Mouse (Mus musculus): ENCODE results near the gene Atp8b5. TPM values are rescaled to one million over a fixed set of nuclear protein-coding genes. Genes with fewer than 3 reads are reported as not detected.

Gene Atp8b5
- polyA plus RNA-seq, 1 experiment from 2014 or later = 0.18 TPM

Other genes starting within 250 kb of the Atp8b5 start
- 20.3 and 23.2 TPM in 2 replicates for gene Pigo, start 241.3 kb upstream of the Atp8b5 start, polyA plus RNA-seq (2016; fragmentation: Nextera tagmentation; extraction: Ambion mirVana)
- gene Stoml2, start 235.4 kb upstream of the Atp8b5 start, polyA plus RNA-seq (2016; fragmentation: Nextera tagmentation; extraction: Ambion mirVana) = 404 and 440 TPM in 2 replicates
- gene Fam214b, start 220.9 kb upstream of the Atp8b5 start, polyA plus RNA-seq (2016; fragmentation: Nextera tagmentation; extraction: Ambion mirVana) = 22.6 and 34.4 TPM in 2 replicates
- 12.8 and 14.8 TPM in 2 replicates for gene Unc13b, start 208.2 kb upstream of the Atp8b5 start, polyA plus RNA-seq (2016; fragmentation: Nextera tagmentation; extraction: Ambion mirVana)
- 12.5 and 33.4 TPM in 2 replicates for gene Rusc2, start 114.8 kb downstream of the Atp8b5 start, polyA plus RNA-seq (2016; fragmentation: Nextera tagmentation; extraction: Ambion mirVana)
- gene Fam166b, start 162.0 kb downstream of the Atp8b5 start, polyA plus RNA-seq (2016; fragmentation: Nextera tagmentation; extraction: Ambion mirVana) = 0.47 TPM in 1 of 2 replicates, not detected in the other
- 7.1 and 8.3 TPM in 2 replicates for gene Tesk1, start 174.8 kb downstream of the Atp8b5 start, polyA plus RNA-seq (2016; fragmentation: Nextera tagmentation; extraction: Ambion mirVana)
- 1.8 and 2.4 TPM in 2 replicates for gene Cd72, start 187.5 kb downstream of the Atp8b5 start, polyA plus RNA-seq (2016; fragmentation: Nextera tagmentation; extraction: Ambion mirVana)
- not detected in 2 replicates for gene Sit1, start 216.6 kb downstream of the Atp8b5 start, polyA plus RNA-seq (2016; fragmentation: Nextera tagmentation; extraction: Ambion mirVana)
- gene Ccdc107, start 225.7 kb downstream of the Atp8b5 start, polyA plus RNA-seq (2016; fragmentation: Nextera tagmentation; extraction: Ambion mirVana) = 45.2 and 50.9 TPM in 2 replicates
- gene Arhgef39, start 232.5 kb downstream of the Atp8b5 start, polyA plus RNA-seq (2016; fragmentation: Nextera tagmentation; extraction: Ambion mirVana) = 47.2 and 50.5 TPM in 2 replicates
- gene Car9, start 239.8 kb downstream of the Atp8b5 start, polyA plus RNA-seq (2016; fragmentation: Nextera tagmentation; extraction: Ambion mirVana) = 0.76 and 0.93 TPM in 2 replicates